Comparison of ENCODE assay signal across 14 mouse cellular contexts in genomic region chr8:104205292-104205691, GRCm38 (mm10). TPM values are rescaled to one million over a fixed set of nuclear protein-coding genes. Genes with fewer than 3 reads are reported as not detected.
"Had no signal": no experiment of that assay in that cellular context is flagged by ENCODE, and none has a peak within 500 bp of the region (broad histone marks: within the 10 kb centered on the region; RNA-seq: fewer than 3 reads in every experiment).

No protein-coding gene starts in this region.

- DNase-seq: kidney, postnatal 25 days; layer of hippocampus, adult 9-11 months; layer of hippocampus, postnatal 36 days; lung, embryonic 14.5 days; lung, postnatal 10 days; lung, postnatal 4 days; midbrain, embryonic 14.5 days had no signal

- H3K4me2 ChIP-seq: kidney, embryonic 15.5 days; limb, embryonic 15.5 days; liver, embryonic 12.5 days; lung, embryonic 14.5 days; neural tube, embryonic 12.5 days had no signal

- H3K27ac ChIP-seq: kidney, embryonic 15.5 days; limb, embryonic 15.5 days; liver, embryonic 12.5 days; neural tube, embryonic 12.5 days; stomach, postnatal 0 days had no signal

- H3K36me3 ChIP-seq: kidney, embryonic 15.5 days; limb, embryonic 15.5 days; liver, embryonic 12.5 days; neural tube, embryonic 12.5 days had no signal

- H3K27me3 ChIP-seq: kidney, embryonic 15.5 days; limb, embryonic 15.5 days; neural tube, embryonic 12.5 days had no signal

- H3K4me3 ChIP-seq: kidney, embryonic 15.5 days; limb, embryonic 15.5 days; liver, embryonic 12.5 days; megakaryocyte, embryonic 14.5 days; neural tube, embryonic 12.5 days had no signal

- H3K4me1 ChIP-seq: limb, embryonic 15.5 days; liver, embryonic 12.5 days; neural tube, embryonic 12.5 days had no signal

- H3K9ac ChIP-seq: kidney, embryonic 15.5 days; limb, embryonic 15.5 days; liver, embryonic 12.5 days; lung, embryonic 14.5 days; neural tube, embryonic 12.5 days had no signal

- ATAC-seq: liver, embryonic 12.5 days had no signal

- H3K9me3 ChIP-seq: kidney, embryonic 15.5 days; limb, embryonic 15.5 days; liver, embryonic 12.5 days; megakaryocyte, embryonic 14.5 days; neural tube, embryonic 12.5 days had no signal

RNA-seq across cellular contexts. Expression of gene Bean1, which starts 35.0 kb away (rescaled TPM):
- total RNA-seq: monocyte, adult 5-6 weeks had no signal
